Mouse (Mus musculus): ENCODE results near the gene Neu1.
"Not testable (repeated sequence)": the region's sequence is repeated elsewhere in the genome, so short reads cannot be mapped to it uniquely, and the experiment has no call there.

Gene Neu1

GRCm38 (mm10) chr17:34965627-34966026 lies 34.6 kb downstream of the Neu1 start:
- no peak for DNase-seq (ENCODE audit: low spot score)

DNA sequence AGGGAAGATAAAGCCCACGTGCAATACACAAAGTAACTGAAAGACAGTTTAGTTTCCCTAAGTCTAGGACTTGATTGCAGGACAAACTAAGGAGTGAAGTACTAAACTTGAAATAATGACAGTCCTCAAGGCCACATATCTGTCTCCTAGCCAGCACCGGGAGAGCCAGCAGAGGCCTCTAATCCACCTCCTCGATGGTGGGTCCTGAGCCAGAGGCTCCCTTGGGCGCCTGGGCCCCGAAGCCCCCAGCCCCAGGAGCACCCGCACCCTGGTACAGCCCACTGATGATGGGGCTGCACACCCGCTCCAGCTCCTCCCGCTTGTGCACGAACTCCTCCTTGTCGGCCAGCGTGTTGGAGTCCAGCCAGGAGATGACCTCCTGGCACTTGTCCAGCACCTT lies 38.8 kb downstream of the Neu1 start, which contains the start of gene Gm20481:
Gene Gm20481 (plus strand): TSS at position 91 of the 400 bp plus-strand sequence.
- not testable (repeated sequence) for DNase-seq (ENCODE audit: low spot score)

DNA sequence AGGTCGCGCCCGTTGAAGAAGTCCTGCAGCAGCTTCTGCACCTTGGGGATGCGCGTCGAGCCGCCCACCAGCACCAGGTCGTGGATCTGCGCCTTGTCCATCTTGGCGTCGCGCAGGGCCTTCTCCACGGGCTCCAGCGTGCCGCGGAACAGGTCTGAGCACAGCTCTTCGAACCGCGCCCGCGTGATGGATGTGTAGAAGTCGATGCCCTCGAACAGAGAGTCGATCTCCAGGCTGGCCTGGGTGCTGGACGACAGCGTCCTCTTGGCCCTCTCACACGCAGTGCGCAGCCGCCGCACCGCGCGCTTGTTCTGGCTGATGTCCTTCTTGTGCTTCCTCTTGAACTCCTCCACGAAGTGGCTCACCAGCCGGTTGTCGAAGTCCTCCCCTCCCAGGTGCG lies 39.8 kb downstream of the Neu1 start:
- DNase-seq (ENCODE audit: low spot score): not testable (repeated sequence)

GRCm38 (mm10) chr17:34971694-34972068 lies 40.6 kb downstream of the Neu1 start:
- DNase-seq (ENCODE audit: low spot score): not testable (repeated sequence)

DNA sequence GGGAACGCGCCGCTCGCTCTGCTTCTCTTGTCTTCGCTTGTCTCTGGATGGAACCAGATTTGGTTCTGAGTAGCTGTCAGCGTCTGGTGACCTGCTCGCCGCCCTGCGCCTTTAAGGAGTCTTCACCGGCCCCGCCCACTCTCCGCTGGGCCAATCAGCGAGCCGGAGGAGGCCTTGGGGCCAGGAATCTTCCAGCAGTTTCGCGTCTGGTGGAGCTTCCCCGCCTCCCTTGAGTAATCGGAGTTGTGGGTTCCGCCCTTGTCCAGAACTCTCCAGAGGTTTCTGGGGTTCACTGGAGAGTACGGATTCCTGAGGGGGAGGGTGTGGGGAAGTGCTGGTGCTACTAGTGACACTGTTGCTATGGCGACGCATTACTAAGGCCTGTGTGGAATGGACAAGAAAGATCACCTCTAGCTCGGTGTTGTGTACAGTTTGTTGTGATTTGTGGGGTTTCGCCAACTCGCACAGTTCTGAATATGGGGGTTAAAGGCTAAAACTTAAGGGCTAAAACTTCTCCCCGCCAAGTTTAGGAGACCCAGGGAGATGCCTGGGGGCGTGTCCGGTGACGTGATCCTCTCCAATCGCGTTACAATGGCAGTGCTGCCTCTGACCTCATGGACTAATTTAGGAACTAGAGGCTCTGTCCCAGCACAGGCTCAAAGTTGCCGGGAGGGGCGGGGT lies 41.2 kb downstream of the Neu1 start, which contains the start of the genes Hspa1a and Hspa1l:
Gene Hspa1a (minus strand): TSS at position 88 of the 681 bp plus-strand sequence.
Gene Hspa1l (plus strand): TSS at position 635 of the 681 bp plus-strand sequence.
- DNase-seq (ENCODE audit: low spot score): peak; percentile 72

GRCm38 (mm10) chr17:34975581-34976492 lies 44.8 kb downstream of the Neu1 start:
- no peak for DNase-seq (ENCODE audit: low spot score)

DNA sequence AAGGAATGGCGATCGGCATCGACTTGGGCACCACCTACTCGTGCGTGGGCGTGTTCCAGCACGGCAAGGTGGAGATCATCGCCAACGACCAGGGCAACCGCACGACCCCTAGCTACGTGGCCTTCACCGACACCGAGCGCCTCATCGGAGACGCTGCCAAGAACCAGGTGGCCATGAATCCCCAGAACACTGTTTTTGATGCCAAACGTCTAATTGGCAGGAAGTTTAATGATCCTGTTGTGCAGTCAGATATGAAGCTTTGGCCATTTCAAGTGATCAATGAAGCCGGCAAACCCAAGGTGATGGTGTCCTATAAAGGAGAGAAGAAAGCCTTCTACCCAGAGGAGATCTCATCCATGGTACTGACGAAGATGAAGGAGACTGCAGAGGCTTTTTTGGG lies 45.9 kb downstream of the Neu1 start:
- DNase-seq (ENCODE audit: low spot score): no peak

DNA sequence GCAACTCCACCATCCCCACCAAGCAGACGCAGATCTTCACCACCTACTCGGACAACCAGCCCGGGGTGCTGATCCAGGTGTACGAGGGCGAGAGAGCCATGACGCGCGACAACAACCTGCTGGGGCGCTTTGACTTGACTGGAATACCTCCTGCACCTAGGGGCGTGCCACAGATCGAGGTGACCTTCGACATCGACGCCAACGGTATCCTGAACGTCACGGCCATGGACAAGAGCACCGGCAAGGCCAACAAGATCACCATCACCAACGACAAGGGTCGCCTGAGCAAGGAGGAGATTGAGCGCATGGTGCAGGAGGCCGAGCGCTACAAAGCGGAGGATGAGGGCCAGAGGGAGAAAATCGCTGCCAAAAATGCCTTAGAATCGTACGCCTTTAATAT lies 47.2 kb downstream of the Neu1 start:
- DNase-seq (ENCODE audit: low spot score): no peak

DNA sequence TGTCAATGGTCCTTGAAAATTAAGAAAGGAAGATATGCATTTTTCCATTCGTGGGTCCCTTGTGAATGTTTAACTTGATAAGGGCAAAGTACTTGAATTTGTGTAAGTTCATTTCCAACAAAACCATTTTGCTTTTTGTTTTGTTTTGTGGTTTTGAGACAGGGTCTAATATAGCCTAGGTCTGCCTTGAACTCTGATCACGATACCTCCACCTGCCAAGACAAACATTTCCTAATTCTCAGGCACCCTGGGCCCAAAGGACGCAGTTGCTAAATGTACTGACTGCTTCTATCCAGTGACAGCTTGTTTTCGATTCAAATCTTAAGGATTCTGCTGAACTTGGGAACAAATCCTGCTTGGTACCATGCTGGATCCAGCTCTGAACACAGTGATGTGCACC lies 48.6 kb downstream of the Neu1 start:
- DNase-seq (ENCODE audit: low spot score): no peak

DNA sequence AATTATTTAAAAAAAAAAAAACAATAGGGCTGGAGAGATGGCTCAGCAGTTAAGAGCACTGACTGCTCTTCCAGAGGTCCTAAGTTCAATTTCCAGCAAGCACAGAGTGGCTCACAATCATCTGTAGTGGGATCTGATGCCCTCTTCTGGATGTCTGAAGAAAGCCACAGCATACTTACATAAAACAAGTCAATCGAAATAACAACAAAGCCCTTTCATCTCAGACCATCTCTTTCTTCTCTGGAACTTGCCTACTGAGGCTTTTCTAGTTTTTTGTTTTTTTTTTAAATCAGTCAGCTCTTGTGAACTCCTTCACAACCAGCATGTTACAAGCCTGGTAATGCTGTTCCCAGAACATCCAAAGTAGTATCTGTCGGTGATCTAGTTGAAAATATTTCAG lies 49.6 kb downstream of the Neu1 start:
- no peak for DNase-seq (ENCODE audit: low spot score)

- peak; percentile 90 for DNase-seq (ENCODE audit: low spot score)
Measured at GRCm38 (mm10) chr17:34981690-34982180, 50.7 kb downstream of the Neu1 start, which contains the start of gene Lsm2. TSS of gene Lsm2 (plus strand) at chr17:34981862.

DNA sequence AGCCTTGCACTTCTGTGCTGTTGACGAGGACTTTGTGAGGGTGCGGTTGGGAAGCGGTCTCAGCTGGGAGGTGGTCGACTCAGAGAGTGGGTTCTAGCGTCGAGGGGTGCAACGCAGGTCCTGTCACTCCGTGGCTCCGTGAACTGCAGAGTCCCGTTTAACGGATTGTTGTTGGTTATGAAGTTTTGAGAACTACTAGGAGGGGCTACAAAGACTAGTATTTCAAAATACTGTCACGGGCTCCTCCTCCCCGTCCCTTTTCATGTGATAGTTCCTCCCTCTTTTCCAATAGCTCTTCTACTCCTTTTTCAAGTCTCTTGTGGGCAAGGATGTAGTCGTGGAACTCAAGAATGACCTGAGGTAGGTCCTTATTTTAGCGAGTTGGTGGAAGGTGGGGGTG lies 51.3 kb downstream of the Neu1 start:
- no peak for DNase-seq (ENCODE audit: low spot score)

DNA sequence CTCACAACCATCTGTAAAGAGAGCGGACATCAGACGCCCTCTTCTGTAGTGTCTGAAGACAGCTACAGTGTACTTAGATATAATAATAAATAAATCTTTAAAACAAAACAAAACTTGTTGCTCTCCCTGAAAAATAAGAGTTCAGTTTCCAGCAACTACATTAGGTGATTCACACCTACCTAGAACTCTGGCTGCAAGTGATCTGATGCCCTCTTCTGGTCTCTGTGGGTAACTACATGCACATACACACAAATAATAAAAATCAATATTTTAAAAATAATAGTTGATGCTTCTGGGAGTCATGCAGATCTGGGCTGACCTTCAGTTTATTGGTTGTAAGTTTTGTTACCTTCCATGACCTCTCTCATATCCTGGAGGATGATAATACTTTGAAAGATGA lies 53.2 kb downstream of the Neu1 start:
- no peak for DNase-seq (ENCODE audit: low spot score)

Measured in spleen, adult 12 weeks (tissue).